Mouse (Mus musculus) ES-CJ7 (cell line): ENCODE measurements around the gene 4632433K11Rik.

ENCODE experiments used
- DNase-seq: peaks from one replicate; pipeline ENCODE4 v3.0.0; 2011; ENCODE audit warnings: low read depth, low spot score

4632433K11Rik gene

GRCm38 (mm10) chr7:5020000-5020681 lies 13.8 kb upstream of the 4632433K11Rik start, which contains the start of the genes Zfp865 and Ccdc106:
TSS of gene Zfp865 (plus strand) at chr7:5020376.
TSS of gene Ccdc106 (plus strand) at chr7:5020553.
- peak; percentile 99 for DNase-seq

GRCm38 (mm10) chr7:5020685-5021084 lies 13.2 kb upstream of the 4632433K11Rik start:
- DNase-seq, result no peak

GRCm38 (mm10) chr7:5021197-5021596 lies 12.7 kb upstream of the 4632433K11Rik start:
- no peak for DNase-seq

- no peak for DNase-seq
Observed at GRCm38 (mm10) chr7:5029543-5029942, 4.4 kb upstream of the 4632433K11Rik start.

- peak; percentile 66 for DNase-seq
Observed at GRCm38 (mm10) chr7:5029946-5030345, 4.0 kb upstream of the 4632433K11Rik start.

- peak; percentile 72 for DNase-seq
Observed at GRCm38 (mm10) chr7:5030554-5031275, 3.2 kb upstream of the 4632433K11Rik start.

GRCm38 (mm10) chr7:5031496-5031895 lies 2.4 kb upstream of the 4632433K11Rik start:
- DNase-seq, result no peak

GRCm38 (mm10) chr7:5035628-5036027 lies 1.7 kb downstream of the 4632433K11Rik start:
- no peak for DNase-seq

- DNase-seq, result no peak
Observed at GRCm38 (mm10) chr7:5036136-5036535, 2.2 kb downstream of the 4632433K11Rik start.

- DNase-seq, result no peak
Observed at GRCm38 (mm10) chr7:5037026-5037425, 3.1 kb downstream of the 4632433K11Rik start.

GRCm38 (mm10) chr7:5037467-5037866 lies 3.5 kb downstream of the 4632433K11Rik start:
- DNase-seq, result no peak

- peak; percentile 87 for DNase-seq
Observed at GRCm38 (mm10) chr7:5038109-5038732, 4.3 kb downstream of the 4632433K11Rik start, which contains the start of gene Zfp784. TSS of gene Zfp784 (minus strand) at chr7:5038446.

- no peak for DNase-seq
Observed at GRCm38 (mm10) chr7:5038940-5039339, 5.0 kb downstream of the 4632433K11Rik start.

- DNase-seq, result no peak
Observed at GRCm38 (mm10) chr7:5044981-5045380, 11.1 kb downstream of the 4632433K11Rik start.

- DNase-seq, result no peak
Observed at GRCm38 (mm10) chr7:5046112-5046511, 12.2 kb downstream of the 4632433K11Rik start.

- peak; percentile 58 for DNase-seq
Observed at GRCm38 (mm10) chr7:5047313-5047712, 13.4 kb downstream of the 4632433K11Rik start.

GRCm38 (mm10) chr7:5051193-5052192 lies 17.6 kb downstream of the 4632433K11Rik start, which contains the start of gene Zfp580:
TSS of gene Zfp580 (plus strand) at chr7:5051538.
- peak; percentile 77 for DNase-seq

GRCm38 (mm10) chr7:5052438-5052837 lies 18.5 kb downstream of the 4632433K11Rik start:
- peak; percentile 50 for DNase-seq

GRCm38 (mm10) chr7:5052931-5053343 lies 19.0 kb downstream of the 4632433K11Rik start:
- no peak for DNase-seq

GRCm38 (mm10) chr7:5053456-5054179 lies 19.7 kb downstream of the 4632433K11Rik start:
- DNase-seq, result peak; percentile 73
